Mouse (Mus musculus) right cerebral cortex, adult 18-20 months (tissue): ENCODE results near the gene Serpina3g.
A peak's percentile ranks its signal among the peaks of the same experiment; 100 is the strongest.
"Not testable (repeated sequence)": the region's sequence is repeated elsewhere in the genome, so short reads cannot be mapped to it uniquely, and the experiment has no call there.

Experiments used
- DNase-seq: peaks from one replicate; pipeline ENCODE4 v3.0.0; 2022; ENCODE audit warnings: mixed read lengths

Gene Serpina3g

GRCm38 (mm10) chr12:104235915-104236314 is at the start of gene Serpina3g:
TSS of gene Serpina3g (plus strand) at chr12:104236245.
- no peak for DNase-seq

- DNase-seq = no peak
These were observed 46.8 kb upstream of the Serpina3g start for GRCm38 (mm10) chr12:104189246-104189645.

- no peak for DNase-seq
These were observed 45.2 kb upstream of the Serpina3g start for GRCm38 (mm10) chr12:104190852-104191251.

GRCm38 (mm10) chr12:104209149-104209548 is 26.9 kb upstream of the Serpina3g start:
- DNase-seq = no peak

GRCm38 (mm10) chr12:104209802-104210201 is 26.2 kb upstream of the Serpina3g start:
- no peak for DNase-seq

GRCm38 (mm10) chr12:104213689-104214444 is 22.2 kb upstream of the Serpina3g start:
- no peak for DNase-seq

GRCm38 (mm10) chr12:104214445-104214753 is 21.6 kb upstream of the Serpina3g start, which contains the start of gene Serpina3f:
TSS of gene Serpina3f (plus strand) at chr12:104214544.
- DNase-seq = no peak

GRCm38 (mm10) chr12:104215249-104215648 is 20.8 kb upstream of the Serpina3g start:
- no peak for DNase-seq

- DNase-seq = no peak
These were observed 14.4 kb upstream of the Serpina3g start for GRCm38 (mm10) chr12:104221616-104222015.

- no peak for DNase-seq
These were observed 12.4 kb upstream of the Serpina3g start for GRCm38 (mm10) chr12:104223690-104224089.

- DNase-seq = no peak
These were observed 11.3 kb upstream of the Serpina3g start for GRCm38 (mm10) chr12:104224598-104225300.

GRCm38 (mm10) chr12:104230762-104231161 is 5.3 kb upstream of the Serpina3g start:
- DNase-seq = no peak

GRCm38 (mm10) chr12:104238048-104238447 is 2.0 kb downstream of the Serpina3g start:
- not testable (repeated sequence) for DNase-seq

- no peak for DNase-seq
These were observed 7.3 kb downstream of the Serpina3g start for GRCm38 (mm10) chr12:104243307-104243706.

GRCm38 (mm10) chr12:104245092-104245491 is 9.0 kb downstream of the Serpina3g start:
- peak; percentile 23 for DNase-seq

- peak; percentile 17 for DNase-seq
These were observed 9.6 kb downstream of the Serpina3g start for GRCm38 (mm10) chr12:104245595-104245994.

GRCm38 (mm10) chr12:104247553-104248002 is 11.5 kb downstream of the Serpina3g start:
- DNase-seq = no peak

GRCm38 (mm10) chr12:104248231-104248630 is 12.2 kb downstream of the Serpina3g start:
- peak; percentile 23 for DNase-seq

- no peak for DNase-seq
These were observed 25.0 kb downstream of the Serpina3g start for GRCm38 (mm10) chr12:104261041-104261440.

- DNase-seq = no peak
These were observed 26.8 kb downstream of the Serpina3g start, which contains the start of gene Serpina3i for GRCm38 (mm10) chr12:104262863-104263262. TSS of gene Serpina3i (plus strand) at chr12:104263122.

- DNase-seq = no peak
These were observed 30.3 kb downstream of the Serpina3g start for GRCm38 (mm10) chr12:104266374-104266773.

GRCm38 (mm10) chr12:104278216-104279055 is 42.4 kb downstream of the Serpina3g start:
- no peak for DNase-seq

GRCm38 (mm10) chr12:104279056-104279435 is 43.0 kb downstream of the Serpina3g start:
- no peak for DNase-seq
